Mouse (Mus musculus) midbrain, embryonic 10.5 days (tissue): ENCODE measurements at regions not wholly inside any gene's neighbourhood (a gene's known extent, or its start where the extent isn't known, plus 50 kb on each side); places are given as distances from the start of the nearest gene placed in this dataset.
A peak's percentile ranks its signal among the peaks of the same experiment; 100 is the strongest.

ENCODE experiments used
- DNase-seq: peaks from one replicate; pipeline ENCODE4 v3.0.0-alpha.2; 2017; ENCODE audit warnings: low spot score
- H3K27ac ChIP-seq: fragments of 300-500 bp; sonication (generic); replicated peaks from 2 replicates; pipeline ENCODE4 v1.5.1; 2016; ENCODE audit warnings: mild to moderate bottlenecking
- H3K27me3 ChIP-seq: fragments of 300-500 bp; sonication (generic); 2 replicates; pipeline ENCODE4 v1.6.1; 2016; ENCODE audit warnings: low read depth, mild to moderate bottlenecking; ENCODE audit not compliant: poor library complexity, severe bottlenecking
- H3K36me3 ChIP-seq: fragments of 300-500 bp; sonication (generic); 2 replicates; pipeline ENCODE4 v1.6.1; 2016; ENCODE audit warnings: mild to moderate bottlenecking, moderate library complexity
- H3K4me1 ChIP-seq: fragments of 300-500 bp; sonication (generic); 2 replicates; pipeline ENCODE4 v1.6.1; 2016
- H3K4me3 ChIP-seq: fragments of 300-500 bp; sonication (generic); 2 replicates; pipeline ENCODE4 v1.5.1; 2016; ENCODE audit warnings: mild to moderate bottlenecking, moderate library complexity
- H3K9me3 ChIP-seq: fragments of 300-500 bp; sonication (generic); replicated peaks from 2 replicates; pipeline ENCODE4 v1.6.1; 2016; ENCODE audit warnings: mild to moderate bottlenecking
- WGBS: fragments of 180-500 bp; shearing (Covaris S2); methylation state at CpG from one replicate; pipeline ENCODE4 v1.1.7; 2016; 5-methylcytosine and 5-hydroxymethylcytosine counted together

DNA sequence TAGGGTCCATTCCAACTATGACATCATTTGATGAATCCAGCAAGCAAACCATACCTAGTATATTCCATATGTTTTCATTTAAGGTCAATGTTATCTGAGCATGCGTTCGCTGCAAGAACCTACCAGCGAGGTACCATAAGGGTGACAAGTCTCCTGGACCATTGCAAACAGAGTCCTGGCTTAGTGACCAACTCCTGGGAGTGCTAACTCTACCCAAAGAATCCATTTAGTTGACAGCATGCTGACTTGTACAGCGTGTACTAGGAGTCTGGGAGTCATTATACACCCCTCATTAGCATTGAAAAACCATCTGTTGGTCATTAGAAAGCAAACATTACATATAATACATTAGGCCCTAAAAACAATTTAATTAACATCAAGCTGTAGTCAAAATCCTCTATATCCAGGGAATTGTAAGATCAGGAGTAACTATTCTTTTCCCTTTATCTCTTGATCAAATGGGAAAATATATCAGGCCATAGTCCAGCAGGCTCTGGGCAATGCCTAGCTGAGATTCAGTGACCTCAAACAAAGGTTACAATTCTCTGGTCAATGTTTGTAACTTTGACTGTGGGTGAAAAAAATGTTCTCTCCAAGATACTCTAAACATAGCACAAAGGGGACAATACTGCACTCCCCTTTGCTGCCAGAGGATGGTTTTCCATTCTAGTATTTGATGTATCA lies 255.9 kb upstream of the Ldb2 start:
- H3K27ac ChIP-seq = no peak overlapping the region
- 82% methylated on average over 4 of the region's 4 CpGs for WGBS
- DNase-seq = no peak
- H3K27me3 ChIP-seq = no peaks in the 10 kb centered on the region
- no peaks in the 10 kb centered on the region for H3K4me1 ChIP-seq
- H3K9me3 ChIP-seq = no peaks in the 10 kb centered on the region
- H3K4me3 ChIP-seq = no peak overlapping the region
- H3K36me3 ChIP-seq = no peaks in the 10 kb centered on the region

DNA sequence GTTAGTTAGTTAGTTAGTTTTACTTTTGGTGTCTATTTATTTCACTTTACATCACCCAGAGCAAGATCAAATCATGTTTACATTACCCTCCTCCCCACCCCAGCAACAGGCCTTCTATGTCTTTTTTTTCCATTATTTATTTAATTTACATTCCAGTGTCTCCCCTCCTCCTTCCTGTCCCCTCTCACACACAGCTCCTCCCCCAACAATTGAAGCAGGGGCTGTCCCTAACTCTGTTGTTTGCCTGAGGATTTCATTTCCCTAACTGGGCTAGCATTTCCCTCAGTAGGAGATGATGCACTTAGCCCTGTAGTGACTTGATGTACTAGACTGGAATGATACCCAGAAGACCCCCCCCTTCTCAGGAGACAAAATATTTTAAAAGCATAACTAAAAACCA lies 249.9 kb upstream of the Ldb2 start:
- no peak overlapping the region for H3K4me3 ChIP-seq
- DNase-seq = no peak
- H3K27me3 ChIP-seq = no peaks in the 10 kb centered on the region
- H3K36me3 ChIP-seq = no peaks in the 10 kb centered on the region
- no peak overlapping the region for H3K27ac ChIP-seq
- H3K9me3 ChIP-seq = no peaks in the 10 kb centered on the region
- H3K4me1 ChIP-seq = 0 out of 2 replicates have a peak, but pooled peaks cover 3% of the 10 kb centered on the region

DNA sequence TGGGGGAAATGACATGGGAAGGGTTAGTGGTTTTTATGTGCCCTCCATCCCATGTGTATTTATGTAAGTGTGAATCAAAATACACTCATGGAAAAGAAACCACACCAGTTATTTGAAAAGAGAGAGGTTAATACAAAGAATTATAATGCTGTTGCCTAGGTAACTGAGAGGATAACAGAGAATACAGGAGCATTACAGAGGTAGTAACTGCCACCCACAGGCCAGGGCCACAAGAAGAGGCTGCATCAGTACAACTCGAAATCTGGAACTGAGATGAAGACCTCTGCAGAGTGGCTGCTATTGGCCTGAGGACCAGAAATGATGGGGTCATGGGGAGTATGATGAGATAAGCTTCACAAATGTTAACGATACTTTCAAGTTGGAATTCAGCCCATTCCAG lies 243.4 kb upstream of the Ldb2 start:
- no peak overlapping the region for H3K27ac ChIP-seq
- H3K4me1 ChIP-seq = no peaks in the 10 kb centered on the region
- no peak for DNase-seq
- H3K4me3 ChIP-seq = no peak overlapping the region
- H3K27me3 ChIP-seq = no peaks in the 10 kb centered on the region
- no peaks in the 10 kb centered on the region for H3K36me3 ChIP-seq
- 76% methylated on average over 2 of the region's 2 CpGs for WGBS
- no peaks in the 10 kb centered on the region for H3K9me3 ChIP-seq

DNA sequence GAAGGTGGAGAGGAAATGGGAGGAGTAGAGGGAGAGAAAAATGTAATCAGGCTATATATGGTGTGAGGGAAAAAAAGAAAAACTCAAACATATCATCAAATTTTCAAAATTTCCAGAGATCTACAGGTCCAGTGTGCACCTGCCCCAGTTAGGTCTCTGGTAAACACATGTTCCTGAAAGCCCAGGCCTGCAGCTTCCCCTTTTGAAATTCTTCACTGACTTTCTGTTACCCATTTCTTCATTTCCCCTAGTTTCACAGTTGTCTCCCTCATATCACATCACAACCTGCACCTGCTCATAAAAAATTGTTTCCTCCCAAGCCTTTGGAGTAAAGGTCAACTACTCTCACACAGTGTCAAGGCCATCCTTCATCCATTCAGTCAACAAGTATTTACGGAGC lies 236.9 kb upstream of the Ldb2 start:
- no peaks in the 10 kb centered on the region for H3K27me3 ChIP-seq
- no peak for DNase-seq
- H3K27ac ChIP-seq = no peak overlapping the region
- no peaks in the 10 kb centered on the region for H3K9me3 ChIP-seq
- WGBS = 80% methylated on average over 1 of the region's 1 CpGs
- H3K4me1 ChIP-seq = no peaks in the 10 kb centered on the region
- no peak overlapping the region for H3K4me3 ChIP-seq
- H3K36me3 ChIP-seq = no peaks in the 10 kb centered on the region

DNA sequence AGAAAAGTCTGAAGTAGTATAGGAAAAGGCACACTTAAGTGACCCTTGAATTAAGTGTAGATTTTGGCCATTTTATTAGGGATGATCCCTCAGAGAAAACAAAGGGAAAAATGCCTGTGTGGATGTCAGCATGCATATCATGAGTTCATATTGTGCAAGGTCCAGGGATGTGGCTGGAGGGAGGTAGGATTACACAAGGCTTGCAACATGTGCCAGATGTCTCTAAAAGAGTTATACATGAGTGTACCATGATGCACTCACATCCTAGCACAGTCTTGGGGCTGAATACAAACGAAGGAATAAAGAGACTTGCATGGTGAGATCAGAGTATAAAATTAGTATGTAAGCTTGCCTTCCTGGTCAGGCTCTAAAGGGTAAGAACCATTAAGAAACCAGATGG lies 233.7 kb upstream of the Ldb2 start:
- H3K9me3 ChIP-seq = no peaks in the 10 kb centered on the region
- whole genome bisulfite sequencing = 74% methylated on average over 1 of the region's 1 CpGs
- H3K27me3 ChIP-seq = no peaks in the 10 kb centered on the region
- H3K4me3 ChIP-seq = no peak overlapping the region
- H3K4me1 ChIP-seq = no peaks in the 10 kb centered on the region
- no peak overlapping the region for H3K27ac ChIP-seq
- H3K36me3 ChIP-seq = no peaks in the 10 kb centered on the region
- DNase-seq = no peak

DNA sequence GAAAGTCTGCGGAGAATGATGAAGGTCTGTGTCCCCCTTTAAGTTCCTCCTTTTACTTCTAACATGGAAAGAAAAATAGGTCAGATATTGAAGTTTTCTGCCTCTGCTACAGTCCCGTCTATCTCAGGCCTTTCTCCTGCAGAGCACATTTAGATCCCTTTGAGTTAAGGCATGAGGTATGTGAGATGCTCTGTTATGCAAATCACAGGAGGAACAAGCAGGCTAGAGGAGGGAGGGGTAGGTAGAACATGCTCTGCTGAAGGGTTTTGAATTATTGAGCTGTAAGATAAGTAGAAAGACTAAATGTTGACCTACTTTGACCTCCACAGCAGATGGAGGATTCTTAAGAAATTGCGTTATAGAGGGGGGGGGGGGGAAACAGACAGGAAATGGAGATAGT lies 228.4 kb upstream of the Ldb2 start:
- Histone ChIP-seq H3K27me3 (no peaks in the 10 kb centered on the region), H3K36me3 (no peaks in the 10 kb centered on the region), H3K27ac (no peak overlapping the region), H3K4me1 (peaks cover 5% of the 10 kb centered on the region; the same call in 1 of the 2 replicates), H3K9me3 (no peaks in the 10 kb centered on the region), H3K4me3 (no peak overlapping the region)
- no peak for DNase-seq
- WGBS = 28% methylated on average over 3 of the region's 3 CpGs

DNA sequence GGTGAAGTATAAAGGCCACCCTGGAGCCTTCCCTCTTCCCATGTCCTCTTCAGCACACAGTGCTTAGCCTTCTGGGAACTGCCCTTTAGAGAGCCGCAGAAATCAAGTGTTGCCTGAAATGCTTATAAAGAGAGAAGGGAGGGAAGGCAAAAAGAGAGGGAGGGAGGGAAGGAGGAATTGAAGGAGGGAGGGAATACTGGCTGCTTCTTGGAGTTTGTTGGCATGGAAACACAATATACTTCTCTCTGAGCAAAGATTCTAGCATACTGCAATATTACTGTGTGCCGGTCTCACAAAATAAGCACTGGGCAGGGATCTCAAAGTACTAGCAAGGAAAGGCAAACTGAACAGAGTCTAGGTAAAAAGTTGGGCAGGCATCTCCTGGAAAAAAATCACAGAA lies 225.9 kb upstream of the Ldb2 start:
- Histone ChIP-seq H3K27ac (no peak overlapping the region), H3K9me3 (no peaks in the 10 kb centered on the region), H3K36me3 (no peaks in the 10 kb centered on the region), H3K4me3 (no peak overlapping the region), H3K4me1 (peaks cover 5% of the 10 kb centered on the region; the same call in 1 of the 2 replicates), H3K27me3 (no peaks in the 10 kb centered on the region)
- 92% methylated on average over 2 of the region's 2 CpGs for WGBS
- no peak for DNase-seq

DNA sequence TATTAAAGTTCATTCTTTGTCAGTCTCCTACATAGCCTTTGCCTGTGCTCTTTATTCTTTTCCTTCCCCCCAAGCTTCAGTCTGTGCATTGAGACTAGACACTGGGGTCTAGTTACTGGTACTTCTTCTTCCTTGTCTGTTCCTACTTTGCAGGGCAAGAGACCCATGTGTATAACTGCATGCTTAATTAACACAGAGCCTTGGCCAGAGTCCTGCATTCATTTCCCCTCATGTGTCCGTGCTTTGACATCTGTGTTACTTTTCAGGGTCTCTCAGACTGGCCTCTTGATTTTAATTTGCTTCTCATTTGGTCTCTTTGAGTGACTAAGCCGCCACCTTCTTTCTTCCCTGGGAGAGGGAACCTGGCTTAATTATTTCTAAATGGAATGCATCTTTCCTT lies 208.4 kb upstream of the Ldb2 start:
- no peaks in the 10 kb centered on the region for H3K9me3 ChIP-seq
- no peak overlapping the region for H3K27ac ChIP-seq
- H3K4me1 ChIP-seq = no peaks in the 10 kb centered on the region
- H3K27me3 ChIP-seq = no peaks in the 10 kb centered on the region
- DNase-seq = no peak
- H3K4me3 ChIP-seq = no peak overlapping the region
- WGBS = 56% methylated on average over 2 of the region's 2 CpGs
- no peaks in the 10 kb centered on the region for H3K36me3 ChIP-seq

DNA sequence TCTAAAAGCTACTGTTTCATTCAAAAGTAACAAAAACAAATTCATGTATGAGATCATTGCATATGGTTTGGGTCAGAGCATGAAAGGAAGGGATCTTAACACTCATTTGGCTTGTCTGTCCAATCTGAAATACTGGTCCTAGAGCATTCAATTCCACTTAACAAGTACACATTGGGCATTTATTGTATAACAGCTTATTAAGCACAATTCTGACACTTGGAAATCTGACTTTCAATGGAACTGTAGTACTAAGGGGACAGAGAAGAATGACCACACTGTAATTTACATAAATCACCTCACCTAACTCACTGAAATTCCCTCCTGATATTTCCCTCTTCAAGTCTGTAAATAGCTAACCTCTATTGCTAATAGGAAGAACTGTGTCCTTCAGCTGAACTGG lies 201.5 kb upstream of the Ldb2 start:
- Histone ChIP-seq H3K36me3 (no peaks in the 10 kb centered on the region), H3K4me1 (no peaks in the 10 kb centered on the region), H3K27me3 (no peaks in the 10 kb centered on the region), H3K27ac (no peak overlapping the region), H3K4me3 (no peak overlapping the region), H3K9me3 (no peaks in the 10 kb centered on the region)
- DNase-seq = no peak

DNA sequence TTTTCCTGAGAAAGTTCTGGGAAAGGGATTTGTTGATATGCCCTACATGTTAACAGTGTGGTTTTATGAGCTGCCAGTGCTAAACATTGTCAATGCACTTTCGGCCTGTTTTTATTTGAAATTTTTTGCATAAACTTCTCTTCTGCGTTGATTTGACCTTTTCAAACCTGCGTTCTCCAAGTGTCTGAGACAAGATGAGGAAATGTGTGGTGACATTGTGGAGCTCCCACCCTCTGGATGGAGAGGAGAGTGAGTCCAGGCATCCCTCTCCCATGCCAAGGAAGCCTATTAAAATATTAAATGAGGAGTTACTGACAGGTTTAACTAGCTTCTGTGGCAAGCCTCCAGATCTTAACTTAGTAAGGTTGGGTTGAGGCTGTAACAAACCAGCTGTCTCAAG lies 199.6 kb upstream of the Ldb2 start:
- no peaks in the 10 kb centered on the region for H3K36me3 ChIP-seq
- H3K4me3 ChIP-seq = no peak overlapping the region
- H3K9me3 ChIP-seq = no peaks in the 10 kb centered on the region
- H3K27me3 ChIP-seq = no peaks in the 10 kb centered on the region
- no peaks in the 10 kb centered on the region for H3K4me1 ChIP-seq
- H3K27ac ChIP-seq = no peak overlapping the region
- DNase-seq = no peak
- WGBS = 90% methylated on average over 3 of the region's 3 CpGs

DNA sequence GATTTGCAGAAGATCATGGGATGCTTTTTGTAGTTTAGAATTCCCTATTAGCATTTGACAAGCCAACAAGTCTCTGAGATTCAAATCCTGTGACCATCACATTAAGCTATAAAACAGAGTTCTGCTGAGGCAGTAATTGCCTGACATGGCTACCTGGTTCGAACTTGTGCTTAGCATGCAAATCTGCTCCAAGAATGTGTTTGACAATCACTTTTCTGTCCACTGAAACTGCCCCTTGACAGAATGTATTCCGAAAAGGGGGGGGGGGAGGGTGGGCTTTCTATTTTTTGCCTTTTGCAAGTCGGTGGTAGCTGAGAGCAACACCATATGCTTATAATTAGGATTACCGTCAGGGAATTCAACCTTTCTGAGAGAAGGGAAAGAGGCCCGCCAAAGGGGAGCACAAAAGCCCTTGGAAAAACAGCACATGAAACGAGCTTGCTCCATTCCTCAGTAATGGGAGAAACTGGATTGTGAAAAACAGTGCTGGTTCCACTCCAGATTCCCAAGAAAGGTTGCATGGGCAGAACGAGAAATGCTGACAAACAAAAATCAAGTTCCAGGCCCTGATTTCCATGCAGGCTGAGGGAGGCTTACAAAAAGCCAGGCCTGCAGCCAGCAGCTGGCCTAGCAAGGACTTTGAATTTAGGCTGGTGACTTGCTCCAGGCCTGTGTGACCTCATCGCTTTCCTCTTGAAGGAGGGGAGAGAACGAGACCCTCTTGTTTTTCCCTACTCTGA lies 176.1 kb upstream of the Ldb2 start:
- WGBS = 36% methylated on average over 9 of the region's 9 CpGs
- H3K27ac ChIP-seq = peak overlapping the region; percentile 71

DNA sequence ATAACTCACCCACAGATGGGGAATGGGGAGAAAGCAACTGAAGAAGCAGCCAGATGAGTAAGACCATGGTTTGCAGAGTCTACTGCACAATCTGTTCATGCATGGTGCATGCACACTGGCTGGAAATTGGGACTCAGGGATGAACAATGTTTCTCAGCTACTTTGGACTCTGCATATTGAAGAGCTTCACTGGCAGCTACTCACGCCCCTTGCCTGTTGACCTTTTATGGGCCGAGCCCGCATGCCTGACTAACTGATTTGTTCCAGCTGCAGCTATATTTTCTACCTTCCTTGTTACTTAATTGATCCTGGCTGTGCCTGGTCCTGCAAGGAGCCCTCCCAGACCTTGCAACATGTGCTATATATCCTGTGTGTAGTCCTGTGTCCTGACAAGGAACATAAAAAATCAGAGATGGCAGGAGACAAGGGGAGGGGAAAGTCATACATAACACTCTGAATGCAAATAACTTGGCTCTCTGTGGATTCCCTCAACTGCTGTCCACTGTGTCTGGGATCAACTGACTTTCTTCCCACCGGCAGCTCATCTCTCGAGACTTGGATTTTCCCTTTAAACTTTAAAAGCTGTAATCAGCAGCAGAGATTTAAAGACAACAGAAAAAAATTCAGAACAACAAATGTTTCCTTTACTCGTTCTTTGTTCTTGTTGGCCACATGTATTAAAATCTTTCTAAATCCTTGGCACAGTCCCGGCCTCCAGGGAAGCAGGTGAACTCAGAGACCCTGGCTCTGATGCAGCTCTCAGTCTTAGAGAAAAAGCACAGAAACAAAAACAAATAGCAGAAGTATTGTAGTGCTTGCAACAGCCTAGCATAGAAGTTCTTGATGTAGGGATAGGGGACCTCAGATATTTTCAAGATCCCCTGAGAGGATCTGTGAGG lies 143.8 kb upstream of the Ldb2 start:
- Histone ChIP-seq H3K4me3 (no peak overlapping the region), H3K9me3 (no peaks in the 10 kb centered on the region), H3K36me3 (no peaks in the 10 kb centered on the region), H3K4me1 (peaks cover 18% of the 10 kb centered on the region), H3K27me3 (no peaks in the 10 kb centered on the region), H3K27ac (peak overlapping the region; percentile 55)
- 41% methylated on average over 7 of the region's 7 CpGs for WGBS
- DNase-seq = peak; percentile 58

More for the DNA sequence above, 176.1 kb upstream of the Ldb2 start:
- Histone ChIP-seq H3K4me1 (peaks cover 17% of the 10 kb centered on the region), H3K27me3 (no peaks in the 10 kb centered on the region), H3K4me3 (no peak overlapping the region), H3K9me3 (no peaks in the 10 kb centered on the region), H3K36me3 (no peaks in the 10 kb centered on the region)
- peak; percentile 51 for DNase-seq

DNA sequence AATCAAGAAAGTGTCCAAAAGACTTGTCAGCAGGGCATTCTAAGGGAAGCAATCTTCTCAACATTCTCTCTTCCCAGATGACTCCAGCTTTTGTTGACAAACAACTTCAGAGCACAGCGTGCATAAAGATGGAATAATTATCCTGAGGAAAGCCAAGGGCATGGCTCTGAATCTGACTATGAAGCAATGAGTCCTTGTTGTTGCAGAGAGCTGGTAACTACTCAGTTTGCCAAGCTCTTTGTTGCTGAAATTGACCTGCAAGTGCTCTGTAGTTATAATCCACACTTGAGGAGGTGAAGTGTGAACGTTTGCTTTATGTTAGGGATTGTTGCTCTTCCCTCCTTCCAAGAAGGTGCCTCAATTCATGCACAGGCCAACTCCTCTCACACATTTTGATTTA lies 143.1 kb upstream of the Ldb2 start:
- DNase-seq = no peak
- H3K4me3 ChIP-seq = no peak overlapping the region

More for the DNA sequence above, 143.1 kb upstream of the Ldb2 start:
- Histone ChIP-seq H3K4me1 (peaks cover 18% of the 10 kb centered on the region), H3K27me3 (no peaks in the 10 kb centered on the region), H3K9me3 (no peaks in the 10 kb centered on the region), H3K36me3 (no peaks in the 10 kb centered on the region), H3K27ac (peak overlapping the region; percentile 55)
- WGBS = 60% methylated on average over 2 of the region's 2 CpGs
